Mouse (Mus musculus) liver, adult (tissue): ENCODE data around the gene Tcf20.

Experiments
- GATA4 ChIP-seq: IDR thresholded peaks from 2 replicates; pipeline ENCODE4 v1.6.1; 2014; ENCODE audit warnings: mild to moderate bottlenecking, low read length; ENCODE audit not compliant: insufficient replicate concordance

Gene Tcf20

GRCm38 (mm10) chr15:82952292-82952705 lies 35.4 kb downstream of the Tcf20 start:
- TF ChIP-seq GATA4, result no peak

DNA sequence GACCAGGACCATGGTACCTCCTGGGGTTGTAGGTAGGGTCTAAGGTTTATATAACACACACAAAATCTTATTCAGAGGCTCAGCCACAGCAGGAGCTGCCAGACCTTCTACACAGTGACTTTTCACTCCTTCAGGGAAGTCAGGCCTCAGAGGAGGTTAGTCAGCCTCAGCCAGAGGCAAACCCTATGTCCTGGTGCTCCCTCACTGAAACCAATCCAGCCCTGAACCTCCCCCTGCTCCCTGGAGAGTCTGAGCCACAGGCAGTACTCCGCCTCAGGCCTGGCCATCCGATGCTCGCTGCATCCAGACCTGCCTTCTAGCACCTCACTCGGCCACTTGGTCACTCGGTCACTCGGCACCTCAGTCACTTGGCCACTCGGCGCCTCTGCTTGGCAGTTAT lies 37.4 kb downstream of the Tcf20 start:
- TF ChIP-seq GATA4, result no peak

DNA sequence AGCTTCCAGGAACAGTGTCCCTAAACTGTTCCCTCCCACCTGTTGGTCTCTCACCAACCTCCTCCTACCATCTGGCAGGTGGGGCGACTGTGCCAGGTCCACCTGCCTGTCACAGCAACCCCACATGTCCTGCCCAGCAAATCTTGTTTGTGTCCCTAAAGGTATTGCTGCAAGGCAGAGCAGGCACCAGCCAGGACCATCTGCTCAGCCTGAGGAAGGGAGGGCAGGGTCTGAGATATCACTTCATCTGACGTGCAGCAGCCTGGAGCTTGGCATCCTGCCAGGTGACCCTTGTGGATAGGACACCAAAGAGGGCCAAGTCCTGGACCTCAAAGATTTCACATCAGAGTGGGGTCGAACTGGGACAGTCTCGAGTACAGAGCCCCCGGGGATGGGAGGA lies 40.2 kb downstream of the Tcf20 start:
- no peak for TF ChIP-seq GATA4

DNA sequence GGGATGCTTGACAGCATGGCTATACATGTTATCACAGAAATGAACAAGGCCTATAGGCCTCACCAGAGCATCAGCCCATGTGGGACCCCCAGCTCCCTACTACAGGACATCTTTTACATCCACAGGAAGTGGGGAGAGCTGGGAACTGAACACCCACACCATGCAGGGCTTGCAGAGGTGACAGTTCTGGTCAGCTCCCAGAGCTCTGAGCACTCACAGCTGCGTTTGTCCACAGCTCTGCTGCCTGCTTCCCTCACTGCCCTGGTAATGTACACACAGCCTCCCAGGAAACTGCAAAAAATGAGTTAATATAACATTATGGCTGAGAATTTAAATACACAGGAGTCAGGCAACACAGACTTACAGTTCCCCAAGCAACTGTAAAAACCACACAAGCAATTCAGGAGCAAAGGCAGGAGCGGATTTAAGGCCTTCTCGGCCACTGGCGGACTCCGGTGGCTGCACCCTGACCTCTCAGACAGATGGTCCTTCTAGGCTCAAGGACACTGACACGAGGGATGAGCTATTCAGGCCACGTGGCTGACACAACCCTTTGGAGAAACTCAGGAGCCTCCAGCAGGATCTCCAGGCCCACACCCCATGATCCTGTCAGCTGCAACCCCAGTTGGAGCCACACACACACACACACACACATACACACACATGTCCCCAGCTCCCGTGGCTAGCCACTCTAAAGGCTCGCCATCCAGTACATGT lies 43.0 kb downstream of the Tcf20 start:
- TF ChIP-seq GATA4, result no peak

DNA sequence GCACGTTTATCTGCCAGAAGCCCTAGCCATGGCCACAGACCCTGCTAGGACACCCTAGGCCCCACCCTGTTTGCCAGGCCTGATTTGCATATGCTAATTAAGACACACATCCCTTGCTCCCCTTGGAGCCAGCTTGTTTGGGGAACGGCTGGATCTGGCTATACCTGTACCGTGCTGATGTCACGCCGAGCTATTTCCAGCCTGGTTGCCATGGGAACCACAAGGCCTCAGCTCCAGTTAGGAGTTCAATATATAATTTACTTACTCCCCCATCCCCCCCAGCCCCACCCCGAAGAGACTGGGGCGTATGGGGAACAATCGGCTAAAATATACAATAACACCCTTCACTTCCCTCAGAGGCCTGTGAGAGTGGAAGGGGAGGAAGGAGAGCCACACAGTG lies 45.9 kb downstream of the Tcf20 start:
- TF ChIP-seq GATA4, result no peak

- TF ChIP-seq GATA4, result no peak
These were observed 47.0 kb downstream of the Tcf20 start for GRCm38 (mm10) chr15:82940494-82941214.

GRCm38 (mm10) chr15:82938155-82938569 lies 49.5 kb downstream of the Tcf20 start:
- TF ChIP-seq GATA4, result no peak

DNA sequence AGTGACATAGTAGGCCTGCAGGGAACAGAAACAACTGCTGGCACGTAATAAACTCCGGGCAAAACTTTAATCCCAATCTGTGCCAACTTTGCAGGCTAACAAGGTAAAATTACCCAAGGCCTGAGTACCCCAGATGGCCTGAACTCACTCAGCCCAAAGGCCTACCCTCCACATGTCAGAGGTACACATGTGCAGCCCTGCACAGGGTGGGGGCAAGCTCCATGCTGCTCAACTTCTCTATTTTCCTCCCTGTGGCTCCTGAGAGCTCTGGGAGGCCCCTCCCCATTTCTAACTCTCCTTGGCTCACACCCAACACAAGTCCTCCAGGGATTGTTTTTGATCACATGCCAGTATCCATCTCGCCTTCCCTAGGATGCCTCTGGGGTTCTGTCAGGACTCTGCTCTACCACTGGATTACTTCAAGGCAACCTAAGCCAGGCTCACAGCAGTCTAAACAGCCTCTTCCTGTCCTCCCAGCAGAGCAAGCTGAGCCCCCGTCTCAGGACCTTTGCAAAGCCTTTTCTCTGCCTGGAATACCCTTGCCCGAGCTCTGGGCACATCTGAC lies 50.2 kb downstream of the Tcf20 start:
- TF ChIP-seq GATA4, result no peak

- TF ChIP-seq GATA4, result no peak
These were observed 52.7 kb downstream of the Tcf20 start for GRCm38 (mm10) chr15:82934971-82935370.

- no peak for TF ChIP-seq GATA4
These were observed 54.6 kb downstream of the Tcf20 start for GRCm38 (mm10) chr15:82932936-82933650.

- no peak for TF ChIP-seq GATA4
These were observed 56.2 kb downstream of the Tcf20 start for GRCm38 (mm10) chr15:82931436-82931835.

DNA sequence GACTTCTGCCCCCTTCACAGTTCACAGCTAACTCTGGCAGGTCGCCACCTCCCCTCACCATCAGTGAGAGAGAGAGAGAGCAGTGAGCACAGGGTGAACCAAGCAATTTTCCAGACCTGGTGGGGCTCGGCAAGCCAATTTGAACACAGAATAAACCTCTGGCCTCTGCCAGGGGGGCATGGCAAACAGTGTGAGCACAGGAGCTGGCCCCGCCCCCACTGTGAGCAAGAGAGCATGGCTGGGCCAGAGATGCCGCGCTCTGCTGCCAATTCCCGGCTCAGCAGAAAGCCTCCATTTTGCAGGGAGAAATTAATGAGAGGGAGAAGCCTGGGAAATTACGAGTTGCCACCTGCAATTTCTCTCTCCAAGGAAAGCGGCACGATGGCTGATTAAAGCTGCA lies 58.1 kb downstream of the Tcf20 start:
- TF ChIP-seq GATA4, result no peak

GRCm38 (mm10) chr15:82928844-82929243 lies 58.8 kb downstream of the Tcf20 start:
- no peak for TF ChIP-seq GATA4

DNA sequence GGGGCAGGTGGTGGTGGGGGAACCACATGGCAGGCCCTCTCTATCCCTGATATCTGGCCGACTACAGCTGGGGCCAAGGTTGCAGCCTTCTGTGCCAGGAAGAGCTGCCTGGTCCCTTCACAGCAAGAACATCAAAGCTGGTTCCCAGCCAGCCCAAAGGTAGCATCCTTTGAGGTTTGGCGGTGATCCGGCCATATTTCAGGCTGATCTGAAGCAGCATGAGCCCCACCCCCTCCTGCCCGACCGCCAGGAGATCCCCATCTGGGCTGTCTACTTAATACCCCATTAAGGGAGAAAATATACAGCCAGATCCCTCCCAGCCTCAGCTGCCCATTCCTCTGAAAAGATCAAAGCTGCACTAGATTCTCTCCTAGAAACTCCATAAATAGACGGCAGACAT lies 59.6 kb downstream of the Tcf20 start:
- no peak for TF ChIP-seq GATA4

GRCm38 (mm10) chr15:82927057-82927456 lies 60.6 kb downstream of the Tcf20 start:
- no peak for TF ChIP-seq GATA4

DNA sequence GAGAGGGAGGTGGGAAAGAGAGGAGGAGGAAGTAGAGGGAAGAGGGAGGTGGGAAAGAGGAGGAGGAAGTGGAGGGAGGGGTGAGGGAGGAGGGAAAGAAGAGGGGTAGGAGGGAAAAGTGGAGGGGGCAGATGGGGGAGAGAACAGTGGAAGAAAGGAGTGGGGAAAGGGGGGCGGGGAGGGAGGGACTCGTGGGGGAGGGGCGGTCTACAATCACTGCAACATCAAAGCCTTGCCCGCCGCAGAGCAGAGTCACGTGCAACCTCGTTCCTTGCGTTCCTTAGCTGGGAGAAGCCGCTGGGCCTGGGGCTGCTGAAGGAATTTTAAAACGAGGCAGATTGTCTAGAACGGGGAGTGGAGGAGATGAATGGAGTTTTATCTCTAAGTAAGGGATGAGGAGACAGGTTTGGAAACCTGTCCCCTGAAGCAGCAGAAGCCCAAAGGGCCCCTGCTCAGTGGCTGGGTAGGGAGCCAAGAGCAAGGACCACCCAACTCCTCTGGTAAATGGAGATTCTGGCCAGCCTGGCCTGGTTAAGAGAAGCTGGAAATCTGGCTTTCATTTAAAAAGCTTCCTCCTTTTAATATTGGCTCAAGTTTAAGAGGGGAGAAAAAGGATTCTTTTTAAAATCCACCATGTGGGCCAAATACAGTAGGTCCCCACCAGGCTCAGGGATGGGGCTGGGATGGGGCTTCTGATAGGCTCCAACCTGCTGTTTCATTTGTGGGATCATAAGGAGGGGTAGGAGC lies 62.8 kb downstream of the Tcf20 start:
- TF ChIP-seq GATA4, result no peak

- TF ChIP-seq GATA4, result no peak
These were observed 64.1 kb downstream of the Tcf20 start for GRCm38 (mm10) chr15:82923531-82923930.
